Mouse (Mus musculus) B cell, adult 2 months (primary cell): ENCODE data around the gene Stk11ip.

Source experiments
- DNase-seq, 2 experiments: peaks; one replicate each; pipeline ENCODE4 v3.0.0; 2022

The Stk11ip gene

GRCm38 (mm10) chr1:75504256-75505045 is 16.9 kb upstream of the Stk11ip start:
- no peak for DNase-seq

GRCm38 (mm10) chr1:75505159-75505955 is 16.0 kb upstream of the Stk11ip start:
- DNase-seq, result peak; percentile 18 to 27

DNA sequence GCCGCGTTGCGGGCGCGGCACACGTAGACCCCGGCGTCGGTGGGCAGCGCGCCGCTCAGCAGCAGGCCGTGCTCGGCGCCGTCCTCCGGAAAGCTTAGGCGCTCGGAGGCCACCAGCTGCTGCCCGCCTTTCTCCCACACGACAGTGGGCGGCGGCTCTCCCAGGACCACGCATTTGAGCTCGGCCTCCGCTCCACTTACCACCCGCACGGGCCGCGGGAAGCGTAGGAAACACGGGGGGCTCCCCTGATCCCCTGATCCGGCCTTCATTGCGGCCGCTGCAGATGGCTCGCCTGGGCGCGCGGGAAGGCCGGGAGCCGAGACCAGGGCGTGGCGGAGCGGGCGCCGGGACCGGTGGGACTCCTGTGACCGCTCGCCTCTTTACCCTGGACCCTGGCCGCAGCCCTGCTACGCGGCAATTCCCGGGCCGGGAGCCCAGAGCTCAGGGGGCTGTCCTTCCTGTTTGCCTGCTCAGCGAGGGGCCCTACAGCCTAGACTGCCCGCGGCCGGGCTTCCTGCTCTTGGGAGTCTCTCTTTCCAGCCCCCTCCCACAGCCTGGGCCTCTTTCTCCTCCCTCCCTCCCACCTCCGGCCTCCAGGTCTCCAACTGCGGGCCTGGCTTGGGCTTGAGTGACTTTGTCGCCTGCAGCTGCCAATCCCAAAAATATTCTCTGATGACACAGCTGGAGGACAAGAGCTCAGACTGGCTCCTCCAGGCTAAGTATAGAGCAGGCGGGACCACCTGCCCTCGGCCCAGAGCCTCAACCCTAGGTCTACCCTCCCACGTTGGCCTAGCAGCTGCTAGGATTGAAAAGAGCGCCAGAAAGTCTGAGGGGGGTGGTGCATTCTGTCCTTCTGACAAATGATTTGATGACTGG is 15.1 kb upstream of the Stk11ip start, which contains the start of gene Obsl1:
Obsl1 (minus strand) TSS at position 497 of the 876 bp plus-strand sequence.
- no peak for DNase-seq

GRCm38 (mm10) chr1:75507006-75507405 is 14.3 kb upstream of the Stk11ip start, which contains the start of gene Inha:
Inha (plus strand) TSS chr1:75507077.
- DNase-seq, result no peak

DNA sequence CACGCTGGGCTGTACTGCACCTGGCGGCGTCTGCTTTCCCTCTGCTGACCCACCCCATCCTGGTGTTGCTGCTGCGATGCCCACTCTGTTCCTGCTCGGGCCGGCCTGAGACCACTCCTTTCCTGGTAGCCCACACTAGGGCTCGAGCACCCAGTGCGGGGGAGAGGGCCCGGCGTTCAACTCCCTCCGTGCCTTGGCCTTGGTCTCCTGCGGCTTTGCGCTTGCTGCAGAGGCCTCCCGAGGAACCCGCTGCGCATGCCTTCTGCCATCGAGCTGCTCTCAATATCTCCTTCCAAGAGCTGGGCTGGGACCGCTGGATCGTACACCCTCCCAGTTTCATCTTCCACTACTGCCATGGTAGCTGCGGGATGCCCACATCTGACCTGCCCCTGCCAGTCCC is 11.7 kb upstream of the Stk11ip start:
- no peak for DNase-seq

DNA sequence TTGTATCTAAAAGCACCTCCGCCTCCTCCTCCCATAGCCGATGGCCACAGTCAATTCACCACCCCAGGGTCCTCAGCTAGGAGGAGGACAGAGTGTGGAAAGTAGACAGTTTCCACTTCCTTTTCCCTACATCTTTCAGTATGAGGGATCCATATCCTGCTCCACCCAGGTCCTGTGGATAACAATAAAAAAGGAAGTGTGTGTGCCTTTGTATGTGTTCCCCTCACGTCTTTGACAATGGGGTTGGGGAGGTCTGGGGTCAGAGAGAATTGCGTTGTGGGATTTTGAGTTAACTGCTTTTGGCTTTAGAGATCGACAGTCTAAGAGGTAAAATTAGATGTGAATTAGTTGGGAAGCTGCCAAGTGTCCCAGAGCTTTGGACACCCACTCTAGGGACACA is 11.2 kb upstream of the Stk11ip start:
- no peak for DNase-seq

- DNase-seq, result no peak
These were observed 9.7 kb upstream of the Stk11ip start for GRCm38 (mm10) chr1:75511437-75512210.

DNA sequence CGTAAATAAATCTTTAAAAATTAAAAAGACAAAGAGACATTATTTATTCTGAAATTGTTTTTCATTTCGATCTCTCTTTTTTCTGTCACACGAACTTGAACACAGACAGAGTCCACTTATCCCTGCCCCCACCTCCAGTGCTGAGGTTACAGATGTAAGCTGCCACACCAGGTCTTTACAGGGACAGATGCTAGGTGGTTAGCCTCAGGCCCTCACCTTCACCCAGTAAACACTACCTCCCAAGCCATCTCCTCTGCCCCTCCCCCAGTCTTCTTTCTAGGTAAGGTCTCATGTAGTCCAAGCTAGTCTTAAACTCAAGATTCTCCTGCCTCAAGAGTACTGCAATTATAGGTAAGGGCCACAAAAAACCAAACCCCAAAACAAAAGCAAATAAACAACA is 8.8 kb upstream of the Stk11ip start:
- no peak for DNase-seq

DNA sequence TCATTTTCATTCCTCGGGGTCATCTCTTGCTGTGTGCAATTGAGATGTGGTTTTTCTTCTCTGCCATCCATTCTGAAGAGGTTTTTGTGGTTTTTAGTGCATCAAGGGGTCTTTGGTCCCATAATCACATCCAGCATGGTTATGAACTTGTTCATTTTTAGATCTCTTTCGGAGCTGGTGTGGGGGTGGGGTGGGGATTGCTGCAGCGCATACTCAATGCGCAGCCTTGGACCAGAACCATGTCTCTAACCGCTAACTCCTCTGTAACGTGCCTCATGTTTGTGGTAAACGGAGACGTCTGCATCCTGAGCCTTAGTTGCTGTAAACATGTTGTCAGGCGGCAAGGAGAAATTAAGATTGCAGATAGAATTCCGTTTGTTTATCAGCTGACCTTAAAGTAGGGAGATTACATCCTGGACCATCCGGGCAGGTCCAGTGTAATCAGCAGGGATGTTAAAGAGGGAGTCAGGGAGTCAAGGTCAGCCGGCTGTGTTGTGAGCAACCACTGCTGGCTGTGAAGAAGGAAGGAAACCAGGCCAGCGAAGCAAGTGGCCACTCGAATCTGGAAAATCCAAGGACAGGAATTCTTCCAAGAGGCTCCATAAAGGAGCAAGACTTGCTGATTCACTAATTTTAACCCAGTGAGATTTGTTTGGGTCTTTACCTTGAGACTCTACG is 4.5 kb upstream of the Stk11ip start:
- no peak for DNase-seq

DNA sequence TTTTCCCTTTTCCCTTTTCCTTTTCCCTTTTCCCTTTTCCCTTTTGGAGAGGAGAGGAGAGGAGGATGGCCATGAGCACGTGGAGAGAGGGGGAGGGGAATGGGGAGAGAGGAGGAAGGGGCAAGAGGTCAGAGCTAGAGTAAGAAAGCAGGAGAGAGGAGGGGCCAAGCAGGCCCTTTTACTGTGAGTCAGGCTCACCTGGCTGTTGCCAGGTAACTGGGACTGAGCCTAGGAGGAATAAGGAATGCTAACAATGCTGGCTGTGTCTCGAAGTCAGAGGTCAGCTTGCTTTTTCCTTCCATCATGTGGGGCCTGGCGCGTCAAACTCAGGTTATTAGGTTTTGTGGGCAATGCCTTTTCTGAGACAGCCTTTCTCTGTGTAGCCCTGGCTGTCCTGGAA is 3.3 kb upstream of the Stk11ip start:
- no peak for DNase-seq

GRCm38 (mm10) chr1:75518427-75518826 is 2.9 kb upstream of the Stk11ip start:
- DNase-seq, result no peak

GRCm38 (mm10) chr1:75519576-75519975 is 1.8 kb upstream of the Stk11ip start:
- no peak for DNase-seq

GRCm38 (mm10) chr1:75524679-75525078 is 3.4 kb downstream of the Stk11ip start:
- DNase-seq, result peak; percentile 89 to 95

DNA sequence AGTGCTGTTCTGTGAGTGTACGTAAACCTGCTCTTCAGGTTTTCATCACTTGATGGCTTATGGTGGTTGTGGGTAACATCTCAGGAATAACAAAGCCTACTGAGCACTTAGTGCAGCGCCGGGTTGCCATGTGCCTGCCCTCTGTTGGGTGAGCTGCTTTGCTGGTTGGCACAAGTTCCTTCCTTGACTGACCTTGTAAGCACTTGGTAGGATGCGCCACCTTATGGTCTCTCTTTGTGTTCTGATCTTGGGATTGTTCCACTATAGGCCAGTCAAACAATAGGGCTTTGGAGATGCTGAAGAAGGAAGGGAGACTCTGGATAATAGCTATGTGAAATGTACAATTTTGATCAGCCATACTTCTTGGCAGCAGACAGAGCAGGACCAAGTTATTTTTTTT is 9.2 kb downstream of the Stk11ip start:
- no peak for DNase-seq

DNA sequence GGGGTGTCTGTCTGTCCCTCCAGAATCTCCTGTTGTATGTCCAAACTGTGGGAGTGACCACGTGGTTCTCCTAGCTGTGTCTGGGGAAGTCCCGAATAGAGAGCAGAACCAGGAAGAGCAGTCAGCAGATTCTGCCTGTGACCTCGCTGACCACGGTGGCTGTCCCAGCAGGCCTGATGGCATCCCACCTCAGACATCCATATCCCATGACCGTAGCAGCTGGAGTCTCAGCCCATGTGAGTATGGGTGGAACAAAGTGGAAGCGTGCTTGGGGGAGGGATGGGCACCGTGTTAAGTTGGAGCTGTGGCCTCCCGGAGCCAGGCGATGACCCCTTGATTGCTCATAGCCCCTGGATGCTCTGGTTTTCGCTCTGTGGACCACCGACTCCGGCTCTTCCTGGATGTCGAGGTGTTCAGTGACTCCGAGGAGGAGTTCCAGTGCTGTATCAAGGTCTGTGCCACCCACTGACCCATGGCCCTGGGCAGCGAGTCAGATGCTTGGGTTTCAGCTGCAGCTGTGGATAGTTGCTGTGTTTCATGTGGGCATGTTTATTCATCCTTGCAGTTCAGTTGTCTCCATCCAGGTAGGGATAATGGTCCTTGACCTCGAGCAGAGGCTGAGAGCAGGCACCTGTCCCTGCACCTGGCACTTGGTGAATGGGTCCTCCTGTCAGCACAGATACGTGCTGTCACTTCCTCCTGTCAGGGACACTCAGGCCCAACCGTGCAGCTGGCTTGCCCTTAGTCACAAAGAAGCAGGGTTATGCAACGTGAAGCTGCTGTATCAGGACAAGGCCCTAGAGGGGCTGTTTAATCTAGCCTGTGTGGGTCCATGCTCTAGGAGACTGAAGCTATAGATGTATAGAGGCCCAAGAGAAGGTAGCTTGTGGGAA is 11.2 kb downstream of the Stk11ip start:
- DNase-seq, result no peak

- no peak for DNase-seq
These were observed 12.3 kb downstream of the Stk11ip start for GRCm38 (mm10) chr1:75533325-75534252.

GRCm38 (mm10) chr1:75537587-75537986 is 16.3 kb downstream of the Stk11ip start:
- DNase-seq, result no peak

- DNase-seq, result no peak
These were observed 17.4 kb downstream of the Stk11ip start for GRCm38 (mm10) chr1:75538597-75539190.

DNA sequence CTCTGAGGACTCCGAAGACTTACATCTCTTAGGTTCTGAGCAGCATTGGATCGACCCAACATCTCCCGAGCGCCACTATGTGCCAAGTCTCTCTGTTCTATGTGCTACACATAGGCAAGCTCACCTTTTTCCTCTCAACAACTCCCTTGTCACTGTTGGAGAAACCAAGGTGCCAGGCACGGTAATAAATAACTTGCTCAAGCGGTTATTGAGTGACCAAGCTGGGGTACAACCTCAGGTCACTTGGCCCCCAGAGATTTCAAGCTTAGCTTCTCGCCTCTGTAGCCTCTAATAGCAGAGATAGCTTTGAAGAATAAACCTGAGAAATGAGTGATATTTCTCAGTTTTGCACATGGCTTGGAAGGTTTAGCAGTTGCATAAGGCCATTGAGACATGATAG is 20.2 kb downstream of the Stk11ip start:
- DNase-seq, result no peak
